Mouse (Mus musculus): ENCODE data around the gene Ralgapa2. TPM values are rescaled to one million over a fixed set of nuclear protein-coding genes. Genes with fewer than 3 reads are reported as not detected.

The Ralgapa2 gene
- total and polyA plus RNA-seq, 3 experiments: 14.5 to 41.3 (median 36.7) TPM

DNA sequence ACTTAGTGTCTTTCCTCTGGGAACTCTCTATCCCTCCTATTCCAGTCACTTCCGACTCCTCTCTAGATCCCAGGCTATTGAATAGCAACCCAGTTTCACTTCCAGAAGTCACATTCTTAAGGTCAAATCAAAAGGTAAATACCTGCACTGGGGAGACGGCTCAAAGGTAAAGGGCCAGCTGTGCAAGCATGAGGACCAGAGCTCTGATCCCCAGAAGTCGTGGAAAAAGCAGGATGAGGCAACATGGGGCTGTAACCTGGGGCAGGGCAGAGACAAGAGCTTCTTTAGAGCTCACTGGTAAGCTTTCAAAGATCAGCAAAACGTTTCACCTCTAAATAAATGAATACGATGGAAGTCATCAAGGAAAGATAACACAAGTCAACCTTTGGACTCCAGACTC lies 100.2 kb downstream of the Ralgapa2 start:
- no peaks in the 10 kb centered on the region for H3K4me1 ChIP-seq (ENCODE audit: control insufficient read depth, insufficient read depth, low read length)
- H3K27me3 ChIP-seq (ENCODE audit: control insufficient read depth, insufficient read depth, low read length): no peaks in the 10 kb centered on the region
- intact Hi-C loops (cut with DNase I): loop anchor here (10.0 kb wide), 1 partner anchor 197 kb away; no protein-coding TSS in a partner anchor
- DNase-seq: no peak
- no peak overlapping the region for H3K9ac ChIP-seq (ENCODE audit: low read depth, low read length)
- no peaks in the 10 kb centered on the region for H3K36me3 ChIP-seq (ENCODE audit: control insufficient read depth, insufficient read depth, low read length)
- H3K4me3 ChIP-seq: no peak overlapping the region
- no peak for TF ChIP-seq POLR2A (IDR thresholded peaks at IDR 0.05; ENCODE audit: insufficient read depth, low read depth, low read length)
- no peak for TF ChIP-seq EP300 (IDR thresholded peaks at IDR 0.05; ENCODE audit: insufficient read depth, low read depth, low read length)
- no peak for TF ChIP-seq CTCF (IDR thresholded peaks at IDR 0.05)
- WGBS: 82% methylated on average over 5 of the region's 5 CpGs
- H3K79me2 ChIP-seq (replicated peaks; ENCODE audit: control insufficient read depth, insufficient read depth, low read length): no peaks in the 10 kb centered on the region
- no peak overlapping the region for H3K27ac ChIP-seq

DNA sequence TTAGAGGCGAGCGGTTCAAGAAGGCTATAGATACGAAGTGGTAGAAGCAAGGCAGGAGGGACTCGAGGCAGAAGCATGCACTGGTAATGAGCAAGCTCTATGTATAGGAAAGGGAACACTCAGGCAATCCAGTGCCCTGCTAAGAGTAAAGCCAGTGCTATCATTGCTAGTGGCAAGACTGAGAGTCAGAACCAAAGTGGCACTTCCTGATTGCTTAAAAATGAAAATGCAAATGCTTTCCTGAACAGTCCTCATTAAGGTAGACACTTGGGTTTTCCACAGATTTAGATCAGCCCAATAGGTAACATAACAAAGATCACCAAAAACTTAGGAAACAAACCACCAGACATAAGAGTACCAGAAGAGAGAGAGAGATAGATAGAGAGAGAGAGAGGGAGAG lies 105.1 kb downstream of the Ralgapa2 start:
- WGBS: 94% methylated on average over 4 of the region's 4 CpGs
- Histone ChIP-seq H3K9ac (ENCODE audit: low read depth, low read length) (no peak overlapping the region), H3K79me2 (replicated peaks; ENCODE audit: control insufficient read depth, insufficient read depth, low read length) (no peaks in the 10 kb centered on the region), H3K27ac (no peak overlapping the region), H3K27me3 (ENCODE audit: control insufficient read depth, insufficient read depth, low read length) (no peaks in the 10 kb centered on the region), H3K4me1 (ENCODE audit: control insufficient read depth, insufficient read depth, low read length) (no peaks in the 10 kb centered on the region), H3K36me3 (ENCODE audit: control insufficient read depth, insufficient read depth, low read length) (no peaks in the 10 kb centered on the region), H3K4me3 (no peak overlapping the region)
- intact Hi-C loops (cut with DNase I): no loop called here
- no peak for DNase-seq
- TF ChIP-seq EP300 (IDR thresholded peaks at IDR 0.05; ENCODE audit: insufficient read depth, low read depth, low read length) (no peak), CTCF (IDR thresholded peaks at IDR 0.05) (no peak), POLR2A (IDR thresholded peaks at IDR 0.05; ENCODE audit: insufficient read depth, low read depth, low read length) (no peak)

DNA sequence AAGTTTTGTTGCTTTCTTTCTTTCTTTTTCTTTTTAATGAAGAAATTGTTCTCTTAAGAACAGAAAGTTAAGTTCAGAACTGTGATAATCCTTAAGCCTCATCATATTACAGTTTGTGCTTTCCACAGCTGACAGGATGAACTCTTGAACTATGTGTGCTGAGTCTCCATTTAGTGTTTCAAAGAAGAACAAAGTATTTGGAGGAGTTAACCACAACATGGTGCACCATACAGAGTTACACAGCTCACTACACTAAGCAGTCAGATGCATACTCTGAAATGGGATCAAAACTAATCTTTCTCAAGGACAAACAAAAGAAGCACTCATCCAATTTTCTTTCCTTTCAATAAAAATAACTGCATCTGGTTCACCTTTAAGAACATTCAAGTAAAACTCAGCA lies 110.6 kb downstream of the Ralgapa2 start:
- H3K4me1 ChIP-seq (ENCODE audit: control insufficient read depth, insufficient read depth, low read length): no peaks in the 10 kb centered on the region
- H3K27me3 ChIP-seq (ENCODE audit: control insufficient read depth, insufficient read depth, low read length): no peaks in the 10 kb centered on the region
- intact Hi-C loops (cut with DNase I): no loop called here
- H3K4me3 ChIP-seq: no peak overlapping the region
- H3K79me2 ChIP-seq (replicated peaks; ENCODE audit: control insufficient read depth, insufficient read depth, low read length): no peaks in the 10 kb centered on the region
- no peaks in the 10 kb centered on the region for H3K36me3 ChIP-seq (ENCODE audit: control insufficient read depth, insufficient read depth, low read length)
- no peak overlapping the region for H3K27ac ChIP-seq
- no peak for DNase-seq
- no peak overlapping the region for H3K9ac ChIP-seq (ENCODE audit: low read depth, low read length)
- no peak for TF ChIP-seq POLR2A (IDR thresholded peaks at IDR 0.05; ENCODE audit: insufficient read depth, low read depth, low read length)
- no peak for TF ChIP-seq CTCF (IDR thresholded peaks at IDR 0.05)
- no peak for TF ChIP-seq EP300 (IDR thresholded peaks at IDR 0.05; ENCODE audit: insufficient read depth, low read depth, low read length)

DNA sequence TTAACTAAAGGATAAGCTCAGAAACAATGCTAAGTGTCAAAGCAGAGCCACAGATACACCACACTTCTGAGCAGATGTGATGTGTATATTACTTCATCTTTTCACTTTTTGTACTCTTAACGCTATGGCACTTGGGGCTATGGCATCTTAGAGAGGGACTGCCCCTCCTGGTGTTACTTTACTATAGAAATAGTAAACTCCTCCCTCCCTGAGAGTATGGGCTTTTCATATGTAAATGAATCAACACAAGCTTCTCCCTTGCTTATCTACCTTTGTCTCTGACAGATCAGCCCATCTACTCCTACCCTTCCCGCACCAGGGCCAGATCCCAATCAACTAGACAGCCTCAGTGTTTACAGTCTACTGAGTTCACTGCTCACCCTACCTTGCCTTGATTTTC lies 111.4 kb downstream of the Ralgapa2 start:
- H3K27me3 ChIP-seq (ENCODE audit: control insufficient read depth, insufficient read depth, low read length): no peaks in the 10 kb centered on the region
- 84% methylated on average over 2 of the region's 2 CpGs for WGBS
- H3K4me1 ChIP-seq (ENCODE audit: control insufficient read depth, insufficient read depth, low read length): no peaks in the 10 kb centered on the region
- H3K27ac ChIP-seq: no peak overlapping the region
- intact Hi-C loops (cut with DNase I): no loop called here
- TF ChIP-seq EP300 (IDR thresholded peaks at IDR 0.05; ENCODE audit: insufficient read depth, low read depth, low read length) (no peak), POLR2A (IDR thresholded peaks at IDR 0.05; ENCODE audit: insufficient read depth, low read depth, low read length) (no peak), CTCF (IDR thresholded peaks at IDR 0.05) (no peak)
- H3K4me3 ChIP-seq: no peak overlapping the region
- DNase-seq: no peak
- H3K9ac ChIP-seq (ENCODE audit: low read depth, low read length): no peak overlapping the region
- no peaks in the 10 kb centered on the region for H3K36me3 ChIP-seq (ENCODE audit: control insufficient read depth, insufficient read depth, low read length)
- no peaks in the 10 kb centered on the region for H3K79me2 ChIP-seq (replicated peaks; ENCODE audit: control insufficient read depth, insufficient read depth, low read length)

DNA sequence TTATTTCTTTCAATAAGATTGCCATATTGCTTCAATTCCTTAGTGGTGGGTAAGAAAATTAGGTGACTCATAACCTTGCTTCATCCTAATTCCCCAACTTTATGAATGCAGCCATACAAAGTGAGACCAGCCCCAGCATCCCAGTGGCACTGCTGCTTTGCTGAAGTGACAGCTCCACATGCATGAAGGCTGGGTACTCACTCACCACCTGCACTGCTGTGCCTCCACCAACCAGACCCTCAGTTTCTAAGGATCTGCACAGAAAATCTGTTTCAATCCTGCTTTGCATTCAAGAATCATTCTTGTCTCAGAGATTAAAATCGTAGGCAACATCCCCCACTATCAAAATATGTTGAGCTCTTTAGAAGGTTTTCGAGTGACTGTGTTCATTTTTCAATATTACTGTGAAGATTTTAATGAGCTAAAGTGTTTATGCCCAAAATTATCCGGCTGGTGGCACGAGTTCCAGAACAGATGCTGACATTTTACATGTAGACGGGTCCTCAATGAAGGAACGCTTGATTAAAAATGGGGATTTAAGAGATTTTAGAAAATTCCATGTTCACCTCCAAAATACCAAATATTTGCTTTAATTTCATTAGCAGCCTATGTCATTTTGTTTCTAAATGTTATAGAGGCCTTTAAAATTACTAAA lies 113.8 kb downstream of the Ralgapa2 start:
- Histone ChIP-seq H3K27me3 (ENCODE audit: control insufficient read depth, insufficient read depth, low read length) (no peaks in the 10 kb centered on the region), H3K79me2 (replicated peaks; ENCODE audit: control insufficient read depth, insufficient read depth, low read length) (no peaks in the 10 kb centered on the region), H3K27ac (no peak overlapping the region), H3K4me1 (ENCODE audit: control insufficient read depth, insufficient read depth, low read length) (no peaks in the 10 kb centered on the region), H3K4me3 (no peak overlapping the region), H3K36me3 (ENCODE audit: control insufficient read depth, insufficient read depth, low read length) (no peaks in the 10 kb centered on the region), H3K9ac (ENCODE audit: low read depth, low read length) (no peak overlapping the region)
- WGBS: 94% methylated on average over 6 of the region's 6 CpGs
- intact Hi-C loops (cut with DNase I): no loop called here
- no peak for TF ChIP-seq CTCF (IDR thresholded peaks at IDR 0.05)
- TF ChIP-seq EP300 (IDR thresholded peaks at IDR 0.05; ENCODE audit: insufficient read depth, low read depth, low read length): no peak
- no peak for TF ChIP-seq POLR2A (IDR thresholded peaks at IDR 0.05; ENCODE audit: insufficient read depth, low read depth, low read length)
- DNase-seq: no peak

DNA sequence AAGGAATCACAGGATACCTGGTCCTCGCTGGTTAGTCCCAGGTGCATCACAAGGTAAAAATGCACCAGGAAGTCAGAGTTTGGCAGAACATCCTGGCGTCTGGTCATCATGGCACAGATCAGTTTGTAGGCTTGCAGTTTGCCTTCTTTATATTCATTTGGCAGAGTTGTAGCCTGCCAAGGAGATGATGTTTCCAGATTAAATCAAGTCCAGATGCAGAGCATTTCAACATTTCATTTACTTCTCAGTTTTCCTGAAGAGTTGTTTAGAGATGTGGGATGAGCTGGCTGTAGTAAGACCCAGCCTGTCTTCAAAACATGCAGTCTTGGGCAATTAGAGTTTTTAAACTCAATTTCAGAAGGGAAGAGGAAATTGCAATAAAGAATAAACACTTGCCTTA lies 124.9 kb downstream of the Ralgapa2 start:
- intact Hi-C loops (cut with DNase I): no loop called here
- WGBS: 86% methylated on average over 2 of the region's 2 CpGs

More for the DNA sequence above, 124.9 kb downstream of the Ralgapa2 start:
- no peak for DNase-seq
- H3K27ac ChIP-seq: no peak overlapping the region
- no peak for TF ChIP-seq POLR2A (IDR thresholded peaks at IDR 0.05; ENCODE audit: insufficient read depth, low read depth, low read length)
- TF ChIP-seq CTCF (IDR thresholded peaks at IDR 0.05): no peak
- no peak for TF ChIP-seq EP300 (IDR thresholded peaks at IDR 0.05; ENCODE audit: insufficient read depth, low read depth, low read length)
- no peaks in the 10 kb centered on the region for H3K79me2 ChIP-seq (replicated peaks; ENCODE audit: control insufficient read depth, insufficient read depth, low read length)
- H3K27me3 ChIP-seq (ENCODE audit: control insufficient read depth, insufficient read depth, low read length): no peaks in the 10 kb centered on the region
- peaks cover 2% of the 10 kb centered on the region for H3K36me3 ChIP-seq (ENCODE audit: control insufficient read depth, insufficient read depth, low read length)
- H3K4me1 ChIP-seq (ENCODE audit: control insufficient read depth, insufficient read depth, low read length): no peaks in the 10 kb centered on the region; the same call in 1 of the 2 replicates
- H3K9ac ChIP-seq (ENCODE audit: low read depth, low read length): no peak overlapping the region
- no peak overlapping the region for H3K4me3 ChIP-seq
